Mouse (Mus musculus) bone marrow macrophage, adult 2 months (primary cell): ENCODE data around the gene Gpa33. TPM values are rescaled to one million over a fixed set of nuclear protein-coding genes. Genes with fewer than 3 reads are reported as not detected.

Experiments
- H3K27ac ChIP-seq: 2 replicates; pipeline ENCODE4 v1.5.1; 2012; ENCODE audit warnings: low read depth, low read length; ENCODE audit not compliant: insufficient read depth
- H3K4me1 ChIP-seq: 2 replicates; pipeline ENCODE4 v1.6.1; 2012; ENCODE audit warnings: low read length; ENCODE audit not compliant: control insufficient read depth, insufficient read depth
- H3K4me3 ChIP-seq: 2 replicates; pipeline ENCODE4 v1.5.1; 2012; ENCODE audit warnings: mild to moderate bottlenecking, low read length, moderate library complexity; ENCODE audit not compliant: insufficient read depth
- CTCF ChIP-seq: IDR thresholded peaks from 2 replicates; pipeline ENCODE4 v1.5.1; 2012; ENCODE audit warnings: low read depth, mild to moderate bottlenecking, low read length, moderate library complexity
- POLR2A ChIP-seq: IDR thresholded peaks from 2 replicates; pipeline ENCODE4 v1.6.1; 2012; ENCODE audit warnings: mild to moderate bottlenecking, low read depth, low read length, borderline replicate concordance
- polyA plus RNA-seq: library from polyadenylated mRNA; stranded (reverse); fragments of >200 nt; gene quantifications from 2 replicates; pipeline ENCODE4 v1.2.4, GENCODE M21; 2012; ENCODE audit not compliant: missing spikeins, insufficient read depth, insufficient read length

Gpa33 gene
- not detected in 2 replicates for polyA plus RNA-seq

DNA sequence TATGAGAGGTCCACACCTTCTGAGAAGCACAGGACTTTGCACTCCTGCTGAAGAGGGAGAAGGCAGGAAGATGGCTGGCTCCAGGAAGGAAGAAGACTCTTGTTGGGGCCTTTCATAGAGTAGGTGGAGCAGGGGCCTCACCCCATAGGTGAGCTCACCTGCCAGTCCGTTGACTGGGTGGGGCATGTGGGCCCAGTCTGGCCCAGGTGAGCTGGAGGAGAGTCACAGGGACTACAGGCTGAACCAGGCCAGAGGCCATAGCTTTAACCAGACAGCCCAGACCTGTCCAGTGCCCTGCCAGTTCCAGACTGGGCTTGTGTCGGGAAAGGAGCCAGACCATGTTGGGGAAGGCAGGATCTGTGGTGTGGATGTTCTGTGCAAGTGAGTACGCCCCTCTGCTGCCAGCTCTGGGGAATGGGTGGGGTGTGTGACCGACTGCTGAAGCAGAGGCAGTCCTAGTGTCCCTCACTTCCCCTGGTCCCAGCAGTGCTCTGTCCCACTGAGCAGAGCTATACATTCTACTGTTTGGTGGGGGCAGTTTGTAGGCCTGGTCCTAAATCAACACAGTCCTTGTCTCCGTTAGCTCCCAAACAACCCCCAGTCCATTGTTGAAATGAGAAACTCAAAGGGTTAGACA, at the start of gene Gpa33:
TSS of gene Gpa33 (plus strand) at position 15 of the 637 bp plus-strand sequence.
- Histone ChIP-seq H3K4me3 (no peak within 1 kb of the TSS), H3K4me1 (peaks cover 26% of the 10 kb centered on the region), H3K27ac (no peak within 1 kb of the TSS)
- TF ChIP-seq CTCF (no peak), POLR2A (no peak)

DNA sequence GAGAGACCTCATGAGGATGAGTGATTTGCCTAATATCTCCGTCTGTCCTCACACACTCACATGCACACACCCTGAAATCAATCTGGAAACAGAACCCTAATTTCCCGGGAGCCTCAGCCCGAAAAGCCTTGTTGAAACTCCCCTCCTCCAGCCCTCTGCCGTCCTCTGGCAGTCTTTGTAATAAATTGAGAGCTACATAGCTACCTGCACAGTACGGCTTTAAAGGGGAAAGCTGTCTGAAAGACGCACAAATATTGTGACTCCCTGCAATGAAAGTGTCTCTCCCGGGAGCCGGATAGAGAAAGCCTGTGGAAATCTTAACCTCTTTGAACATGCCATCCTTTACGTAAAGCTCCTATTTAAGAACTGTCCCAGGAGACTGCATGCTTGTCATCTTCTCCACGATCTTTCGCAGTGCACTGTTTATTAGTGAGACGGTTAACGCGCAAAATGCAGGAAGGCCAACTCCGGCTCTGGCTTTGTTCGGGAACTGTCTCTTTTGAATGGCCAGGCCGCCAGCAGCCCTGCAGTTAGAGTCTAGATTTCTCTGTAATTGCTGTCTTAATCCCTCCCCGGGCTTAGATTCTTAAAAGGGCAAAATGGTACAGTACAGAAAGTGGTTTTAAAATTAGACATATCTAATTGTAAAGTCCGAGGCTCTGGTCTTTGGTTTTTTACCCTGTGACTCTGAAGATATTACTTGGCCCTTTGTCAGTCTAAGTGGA, 41.4 kb upstream of the Gpa33 start:
- Histone ChIP-seq H3K27ac (no peak overlapping the region), H3K4me3 (no peak overlapping the region), H3K4me1 (no peaks in the 10 kb centered on the region)
- TF ChIP-seq POLR2A (no peak), CTCF (no peak)

DNA sequence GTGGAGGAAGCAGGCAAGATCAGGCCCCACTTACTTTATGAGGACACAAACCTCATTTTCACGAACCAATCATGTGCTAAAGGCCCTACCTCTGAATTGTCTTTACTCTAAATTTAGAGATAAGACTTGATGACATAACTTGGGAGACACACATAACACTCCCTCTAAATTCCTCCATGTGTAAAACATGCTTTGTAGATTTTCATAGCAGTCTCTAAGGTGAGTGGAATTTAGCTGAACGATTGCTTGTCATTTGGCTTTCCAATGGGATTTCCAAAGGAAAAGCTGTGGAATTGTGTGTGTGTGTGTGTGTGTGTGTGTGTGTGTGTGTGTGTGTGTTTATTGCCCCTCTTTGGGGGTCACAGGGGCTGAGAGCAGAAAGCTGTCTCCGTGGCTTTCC, 40.7 kb upstream of the Gpa33 start:
- Histone ChIP-seq H3K4me1 (0 out of 2 replicates have a peak, but pooled peaks cover 2% of the 10 kb centered on the region), H3K27ac (no peak overlapping the region), H3K4me3 (no peak overlapping the region)
- TF ChIP-seq CTCF: no peak
- TF ChIP-seq POLR2A: no peak

DNA sequence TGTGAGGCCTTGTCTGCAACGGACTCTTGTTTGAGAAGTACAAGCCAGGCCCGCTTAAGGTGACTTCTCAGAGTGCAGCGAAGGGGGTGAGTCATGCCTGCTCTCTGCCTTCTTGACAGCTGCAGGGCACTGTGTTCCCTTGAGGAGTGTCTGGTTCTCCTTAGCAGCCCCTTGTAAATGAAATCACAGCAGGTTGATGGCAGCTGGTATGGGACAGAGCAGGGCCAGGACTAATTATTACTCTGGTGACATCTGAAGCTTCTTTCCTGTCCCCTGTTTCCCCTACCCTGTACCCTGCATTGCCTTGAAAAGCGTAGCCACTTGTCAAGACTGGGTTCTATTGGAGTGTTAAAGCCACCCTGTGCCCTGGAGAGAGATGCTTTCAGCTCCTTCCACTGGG, 40.3 kb upstream of the Gpa33 start:
- no peak overlapping the region for H3K27ac ChIP-seq
- H3K4me1 ChIP-seq: 0 out of 2 replicates have a peak, but pooled peaks cover 3% of the 10 kb centered on the region
- no peak overlapping the region for H3K4me3 ChIP-seq
- TF ChIP-seq CTCF (no peak), POLR2A (no peak)

DNA sequence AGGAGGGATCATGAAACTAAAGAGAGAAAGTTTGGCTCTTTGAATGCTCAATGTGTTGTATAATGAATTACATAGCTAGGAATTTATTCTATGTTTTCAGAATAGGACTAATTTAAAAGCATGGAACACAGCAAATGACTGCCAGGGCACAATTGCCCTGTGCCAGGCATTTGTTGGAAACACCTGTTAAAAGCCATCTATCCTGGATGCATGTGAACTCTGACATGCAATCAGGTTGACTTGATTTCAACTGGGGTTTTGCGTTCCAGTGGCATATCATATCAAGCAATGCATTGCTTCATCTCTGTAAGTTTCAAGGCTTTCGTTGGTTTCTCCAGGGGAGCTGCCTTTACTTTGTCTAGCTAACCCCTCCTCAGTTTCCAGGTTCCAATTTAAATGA, 39.7 kb upstream of the Gpa33 start:
- Histone ChIP-seq H3K4me3 (no peak overlapping the region), H3K4me1 (0 out of 2 replicates have a peak, but pooled peaks cover 3% of the 10 kb centered on the region), H3K27ac (no peak overlapping the region)
- no peak for TF ChIP-seq POLR2A
- TF ChIP-seq CTCF: no peak

DNA sequence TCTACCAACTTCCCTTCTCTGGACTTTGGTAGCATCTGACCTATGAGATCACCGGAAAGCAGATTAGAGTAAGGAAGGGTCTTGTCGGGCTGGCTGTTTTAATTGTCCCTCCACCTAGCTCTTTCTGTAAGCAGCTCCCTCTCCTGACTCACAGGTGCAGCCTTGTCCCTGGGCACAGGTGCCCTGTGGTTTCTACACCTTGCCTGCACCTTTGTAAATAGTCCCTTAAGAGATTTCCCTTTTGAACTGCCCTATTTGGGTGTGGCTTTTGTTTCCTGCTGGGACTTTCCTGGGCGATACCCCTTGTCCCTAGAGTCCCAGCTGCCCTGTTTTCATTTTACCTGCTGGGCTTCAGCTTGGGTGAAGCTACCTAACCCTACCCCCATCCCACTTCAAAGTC, 35.6 kb upstream of the Gpa33 start:
- no peak overlapping the region for H3K4me3 ChIP-seq
- no peak for TF ChIP-seq CTCF
- no peak for TF ChIP-seq POLR2A
- H3K27ac ChIP-seq: no peak overlapping the region
- H3K4me1 ChIP-seq: 0 out of 2 replicates have a peak, but pooled peaks cover 6% of the 10 kb centered on the region

DNA sequence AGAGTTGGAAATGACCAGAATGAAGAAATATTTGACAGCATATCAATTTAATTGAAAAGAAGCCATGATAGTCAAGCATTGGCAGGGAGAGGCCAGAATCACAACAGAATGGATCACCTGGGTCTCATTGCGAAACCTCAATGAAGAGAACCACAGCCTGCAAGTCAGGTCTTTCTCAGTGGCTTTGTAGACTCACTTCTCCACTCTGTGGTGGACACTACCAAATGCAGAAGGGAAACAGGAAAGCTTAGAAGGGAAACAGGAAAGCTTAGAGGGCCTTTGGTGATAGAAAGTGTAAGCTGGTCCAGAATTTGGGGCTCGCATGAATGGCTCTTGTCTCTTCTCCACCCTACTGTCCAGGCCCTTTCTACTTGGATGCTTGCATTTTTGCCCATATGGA, 31.9 kb upstream of the Gpa33 start:
- H3K27ac ChIP-seq: no peak overlapping the region
- no peak overlapping the region for H3K4me3 ChIP-seq
- peaks cover 13% of the 10 kb centered on the region for H3K4me1 ChIP-seq
- no peak for TF ChIP-seq POLR2A
- no peak for TF ChIP-seq CTCF

DNA sequence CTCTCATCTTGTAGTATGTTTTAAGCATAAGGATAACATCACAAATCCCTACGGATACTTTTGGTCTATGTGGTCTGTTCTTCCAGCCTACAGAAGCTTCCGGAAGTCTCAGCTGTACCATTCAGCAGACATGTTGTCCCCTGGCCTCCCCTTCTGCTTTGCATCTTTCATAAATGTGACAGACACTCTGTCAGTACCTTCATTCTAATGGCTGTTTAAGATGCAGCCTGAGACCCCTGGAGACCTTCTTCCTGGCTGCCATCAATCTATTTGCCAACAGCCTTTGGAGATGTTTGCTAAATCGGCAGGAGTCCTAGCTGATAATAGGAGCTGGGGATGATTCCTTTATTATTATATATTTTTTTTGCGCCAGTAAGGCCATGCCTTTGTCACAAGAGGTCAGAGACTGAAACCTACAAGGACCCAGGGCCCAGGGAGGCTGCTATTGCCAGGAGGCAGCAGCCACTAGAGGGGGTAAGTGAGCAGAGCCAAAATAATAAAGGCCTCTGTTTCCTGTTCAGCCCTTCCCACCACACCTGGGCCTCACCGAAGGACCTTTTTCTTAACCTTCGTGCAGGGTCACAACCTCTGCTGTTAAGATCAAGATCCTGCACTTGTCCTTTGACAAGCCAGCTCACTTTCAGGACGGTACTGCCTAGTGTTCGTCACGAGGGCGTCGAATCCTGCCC, 27.0 kb upstream of the Gpa33 start:
- Histone ChIP-seq H3K4me1 (peaks cover 27% of the 10 kb centered on the region), H3K27ac (no peak overlapping the region), H3K4me3 (no peak overlapping the region)
- TF ChIP-seq CTCF: peak; percentile 63
- TF ChIP-seq POLR2A: no peak

DNA sequence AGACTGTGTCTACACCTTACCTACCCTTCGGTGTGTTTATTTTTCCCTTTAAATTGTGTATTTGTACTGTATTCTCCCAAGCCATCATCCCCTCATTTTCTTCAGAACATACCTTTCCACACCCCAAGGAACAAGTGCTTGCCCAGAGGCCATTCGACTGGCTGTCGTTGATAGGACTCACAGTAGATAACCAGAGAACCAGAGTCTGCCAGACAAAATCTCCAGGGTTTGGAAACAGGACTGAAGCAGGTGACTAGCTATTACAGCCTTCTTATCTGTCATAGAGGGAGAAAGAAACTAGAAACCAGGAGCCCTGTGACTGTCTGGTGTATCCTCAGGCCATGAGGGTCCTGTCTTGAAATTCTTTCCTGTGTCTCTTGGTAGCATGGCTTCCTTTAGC, 25.2 kb upstream of the Gpa33 start:
- no peak for TF ChIP-seq POLR2A
- no peak for TF ChIP-seq CTCF
- Histone ChIP-seq H3K27ac (peak overlapping the region; percentile 61), H3K4me1 (peaks cover 24% of the 10 kb centered on the region), H3K4me3 (no peak overlapping the region)

DNA sequence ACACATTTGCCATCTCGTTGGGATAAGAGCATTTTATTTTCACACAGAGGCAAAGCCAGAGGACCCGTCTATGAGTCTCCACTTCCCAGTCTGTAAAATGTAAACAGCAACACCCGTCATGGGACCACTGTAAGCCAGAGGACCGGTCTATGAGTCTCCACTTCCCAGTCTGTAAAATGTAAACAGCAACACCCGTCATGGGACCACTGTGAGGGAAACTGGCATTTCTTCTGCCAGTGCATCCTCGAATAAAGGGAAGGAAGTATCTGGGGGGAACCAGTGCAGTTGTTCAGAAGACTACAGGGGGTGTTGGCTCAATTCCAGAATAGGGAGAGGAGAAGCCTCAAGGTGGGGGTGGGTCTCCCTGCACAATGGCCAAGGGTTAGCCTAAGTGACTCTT, 24.6 kb upstream of the Gpa33 start:
- TF ChIP-seq POLR2A: no peak
- TF ChIP-seq CTCF: no peak
- Histone ChIP-seq H3K4me3 (no peak overlapping the region), H3K27ac (peak overlapping the region; percentile 61), H3K4me1 (peaks cover 24% of the 10 kb centered on the region)
